Mouse (Mus musculus) natural killer cell, adult 2 months (primary cell): ENCODE results near the gene Bag5.

Experiments
- DNase-seq, 2 experiments: peaks; one replicate each; pipeline ENCODE4 v3.0.0; 2022; ENCODE audit warnings: low spot score in 2 of 2

Bag5 gene

GRCm38 (mm10) chr12:111713004-111713651 is at the start of gene Bag5, which contains the start of gene Apopt1:
Gene Bag5, minus strand, starts transcription at chr12:111713257.
Gene Apopt1, plus strand, starts transcription at chr12:111713261.
- peak; percentile 73 to 87 for DNase-seq

DNA sequence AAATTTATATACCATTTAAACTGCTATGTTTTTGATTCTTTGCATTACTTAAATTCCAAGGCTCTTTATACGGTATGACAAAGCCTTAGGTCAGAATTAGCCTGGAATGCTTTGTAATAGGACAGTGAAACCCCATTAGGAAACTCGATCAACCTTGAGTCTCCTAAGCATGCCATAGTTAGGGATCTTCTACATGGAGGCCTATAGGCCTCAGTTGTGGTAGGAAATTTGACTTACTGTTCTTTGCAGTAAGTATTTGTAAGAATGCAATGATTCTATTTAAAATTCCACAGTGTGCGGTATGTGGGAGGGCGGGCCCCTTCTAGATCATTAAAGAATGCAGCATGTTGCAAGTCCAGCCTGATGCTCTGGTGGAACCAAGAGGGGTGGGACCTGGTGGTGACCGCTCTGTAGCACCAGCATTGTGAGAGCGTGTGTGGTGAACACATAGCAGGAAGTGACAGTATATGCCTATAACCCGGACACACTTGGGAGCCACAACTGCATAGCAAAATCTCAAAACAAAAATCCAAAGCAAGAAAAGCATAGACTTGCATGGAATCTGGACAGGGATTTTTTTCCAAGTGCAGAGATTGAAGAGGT is 47.4 kb upstream of the Bag5 start:
- DNase-seq = peak in 1 of 2 experiments; percentile 17

DNA sequence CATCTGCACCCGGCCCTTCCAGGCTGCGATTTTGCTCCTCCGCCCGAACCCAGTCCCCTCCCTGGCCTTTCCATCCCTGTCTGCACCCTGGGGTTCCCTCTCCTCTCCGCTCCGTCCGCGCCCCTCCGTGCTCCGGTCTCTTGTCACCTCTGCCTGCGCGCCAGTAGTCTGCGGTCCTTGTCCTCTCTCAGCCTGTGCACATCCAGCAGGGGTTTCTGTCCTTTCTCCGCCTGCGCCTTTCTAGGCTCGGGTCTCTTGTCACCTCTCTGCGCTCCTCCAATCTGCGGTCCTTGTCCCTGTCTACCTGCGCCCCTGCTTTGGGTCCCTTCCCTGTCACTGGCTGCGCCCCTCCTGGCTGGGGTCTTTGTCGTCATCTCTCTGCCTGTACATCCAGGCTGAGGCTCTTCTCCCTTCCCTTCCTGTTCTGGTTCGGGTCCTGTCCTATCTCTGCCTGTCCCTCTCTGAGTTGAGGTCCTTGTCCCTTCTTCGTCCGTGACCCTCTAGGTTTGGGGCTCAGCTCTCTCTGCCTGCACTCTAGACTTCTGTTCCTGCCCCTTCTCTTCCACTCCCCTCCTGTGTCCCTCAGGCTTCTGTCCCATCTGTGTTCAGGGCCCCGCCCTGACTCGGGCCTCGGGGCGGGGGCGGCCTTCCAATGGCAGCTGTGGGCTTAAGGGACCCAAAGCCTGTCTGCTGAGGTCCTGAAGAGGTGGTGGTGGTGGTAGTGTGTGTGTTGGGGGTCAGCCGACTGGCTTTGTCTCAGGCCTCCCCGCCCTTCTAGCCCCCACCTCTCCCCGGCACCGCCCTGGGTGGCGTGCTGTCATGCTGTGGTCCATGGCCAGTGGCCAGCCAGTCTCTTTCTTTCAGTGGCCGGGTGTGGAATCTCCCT is 46.4 kb upstream of the Bag5 start:
- peak in 1 of 2 experiments; percentile 12 for DNase-seq

DNA sequence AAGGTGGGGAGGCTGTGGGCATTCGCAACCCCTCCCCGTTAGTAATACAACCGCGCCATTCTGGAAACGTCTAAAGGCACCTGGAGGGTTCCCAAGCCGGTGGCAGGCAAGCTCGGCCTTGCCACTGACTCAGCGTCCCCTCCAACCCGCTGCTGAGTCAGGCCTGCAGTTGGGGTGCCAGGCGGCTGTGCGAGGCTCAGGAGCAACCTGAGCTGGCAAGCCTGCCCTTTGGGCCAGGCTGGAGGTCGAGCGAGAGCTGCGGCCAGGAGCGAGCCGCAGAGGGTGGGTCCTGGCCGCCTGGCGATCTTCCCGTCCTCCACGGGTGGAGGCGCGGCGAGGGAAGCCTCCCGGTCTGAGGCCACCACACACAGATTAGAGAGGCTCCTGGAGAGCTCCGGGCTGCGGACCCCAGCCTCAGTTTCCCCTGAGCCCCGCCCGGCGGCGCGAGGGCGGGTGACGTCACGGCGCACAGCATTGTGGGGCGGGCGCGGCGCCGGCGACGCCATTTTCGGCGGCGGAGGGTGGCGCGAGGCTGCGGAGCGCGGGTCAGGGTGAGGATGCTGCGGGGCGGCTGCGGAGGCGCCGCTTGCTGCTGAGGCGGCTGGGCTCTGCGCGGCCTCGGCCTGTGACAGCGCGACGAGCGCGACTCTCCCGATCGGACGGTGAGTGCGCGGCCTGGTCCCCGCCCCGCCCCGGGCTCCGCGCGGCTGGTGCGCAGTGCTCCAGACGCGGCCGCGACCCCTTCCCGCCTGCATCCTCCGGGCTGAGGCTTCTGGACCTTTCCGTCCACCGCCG is 45.5 kb upstream of the Bag5 start, which contains the start of gene Klc1:
Klc1 (plus strand) TSS at position 469 of the 795 bp plus-strand sequence.
- DNase-seq = peak; percentile 53 to 63

DNA sequence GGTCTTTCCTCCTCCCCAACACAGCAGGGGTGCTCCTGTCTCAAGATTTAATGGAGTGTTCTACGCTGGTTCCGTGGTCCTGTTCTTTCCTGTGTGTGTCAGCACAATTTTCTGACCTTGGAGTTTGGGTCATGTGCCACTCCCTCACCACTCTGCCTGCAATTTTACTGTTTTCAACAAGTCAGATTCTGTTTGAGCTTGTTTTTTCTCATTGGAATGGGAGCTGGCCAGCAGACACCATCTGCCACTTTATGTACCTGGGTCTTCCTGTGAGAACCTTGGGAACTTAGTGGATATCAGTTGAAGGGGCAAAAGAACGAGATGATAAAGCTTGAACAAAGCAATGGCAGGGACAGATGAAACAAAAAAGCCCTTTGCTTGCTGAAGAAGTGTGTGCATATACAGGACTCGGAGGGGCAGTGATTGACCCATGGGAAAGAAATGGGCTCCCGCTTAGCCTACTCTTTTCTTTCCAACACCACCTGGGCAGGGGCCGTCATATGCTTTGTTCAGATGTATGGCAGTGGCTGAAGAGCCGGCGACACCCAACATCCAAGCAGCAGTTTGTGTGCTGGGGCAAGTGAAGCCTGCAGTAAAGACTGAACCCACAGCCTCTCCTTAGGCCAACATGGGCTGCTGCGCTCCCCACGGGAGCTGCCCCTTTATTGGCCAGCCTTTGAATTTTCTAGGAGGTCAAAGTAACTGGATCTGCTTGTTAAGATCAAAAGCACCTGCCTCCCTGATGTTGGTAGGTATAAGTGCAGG is 44.7 kb upstream of the Bag5 start:
- no peak for DNase-seq

- DNase-seq = no peak
Observed at GRCm38 (mm10) chr12:111756698-111757082, 43.6 kb upstream of the Bag5 start.

- DNase-seq = no peak
Observed at GRCm38 (mm10) chr12:111756082-111756697, 43.1 kb upstream of the Bag5 start.

GRCm38 (mm10) chr12:111755231-111755630 is 42.2 kb upstream of the Bag5 start:
- DNase-seq = no peak

- DNase-seq = no peak
Observed at GRCm38 (mm10) chr12:111754710-111755109, 41.7 kb upstream of the Bag5 start.

DNA sequence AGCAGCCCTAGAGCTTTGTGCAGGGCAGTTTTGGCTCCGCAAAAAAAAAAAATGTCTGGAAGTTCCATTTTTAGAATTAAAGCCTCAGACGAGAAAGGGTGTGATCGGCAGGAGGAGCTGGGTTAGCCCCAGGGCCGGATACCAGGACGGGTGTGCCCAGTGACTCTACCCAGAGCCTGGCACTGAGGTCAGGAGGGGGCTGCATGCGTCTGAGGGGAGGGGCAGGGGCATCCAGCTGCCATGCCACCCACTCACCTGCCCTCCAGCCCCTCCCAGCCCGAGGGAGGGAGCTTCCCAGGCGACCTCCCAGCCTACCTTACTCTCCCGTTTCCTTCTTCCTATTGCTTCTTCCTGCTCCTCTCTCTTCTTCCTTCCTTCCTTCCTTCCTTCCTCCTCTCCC is 40.3 kb upstream of the Bag5 start:
- DNase-seq = no peak

DNA sequence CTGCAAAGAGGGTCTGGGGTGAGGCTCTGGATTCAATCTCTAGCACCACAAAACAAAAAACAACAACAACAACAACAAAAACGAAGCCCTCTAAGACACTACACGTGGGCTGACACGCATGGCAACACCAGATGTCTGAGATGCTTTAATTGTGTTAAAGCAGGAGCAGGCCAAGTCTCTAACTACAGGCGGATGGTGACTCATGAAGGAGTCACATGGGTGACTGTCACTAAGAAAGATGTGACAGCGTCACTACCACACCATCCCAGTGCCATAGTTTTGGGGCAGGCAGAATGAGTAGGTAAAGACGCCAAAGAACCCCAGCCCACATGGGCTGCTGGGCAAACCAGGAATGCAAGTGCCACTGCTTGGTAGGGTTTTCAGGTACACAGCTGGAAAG is 39.4 kb upstream of the Bag5 start:
- no peak for DNase-seq

- no peak for DNase-seq
Observed at GRCm38 (mm10) chr12:111750739-111751138, 37.7 kb upstream of the Bag5 start.

- no peak for DNase-seq
Observed at GRCm38 (mm10) chr12:111747421-111747820, 34.4 kb upstream of the Bag5 start.

DNA sequence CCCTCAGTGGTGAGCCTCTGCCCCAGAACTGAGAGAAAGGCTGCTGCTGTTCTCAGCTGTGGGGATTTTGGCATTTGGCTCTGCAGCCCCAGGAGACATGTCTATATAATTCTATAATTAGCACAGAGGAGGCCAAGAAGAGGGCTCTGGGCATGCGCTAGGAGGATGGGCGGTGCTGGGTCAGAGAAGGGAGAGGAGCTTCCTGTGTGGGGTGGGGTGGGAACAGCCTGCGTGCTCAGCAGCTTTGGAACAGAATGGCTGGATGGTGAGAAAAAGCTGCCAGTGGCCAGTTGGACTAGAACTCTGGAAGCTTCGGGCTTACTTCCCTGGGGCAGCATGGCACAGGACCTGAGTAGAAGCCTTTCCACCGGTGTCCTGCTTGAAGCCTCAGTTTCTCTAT is 33.0 kb upstream of the Bag5 start:
- DNase-seq = peak in 1 of 2 experiments; percentile 39

DNA sequence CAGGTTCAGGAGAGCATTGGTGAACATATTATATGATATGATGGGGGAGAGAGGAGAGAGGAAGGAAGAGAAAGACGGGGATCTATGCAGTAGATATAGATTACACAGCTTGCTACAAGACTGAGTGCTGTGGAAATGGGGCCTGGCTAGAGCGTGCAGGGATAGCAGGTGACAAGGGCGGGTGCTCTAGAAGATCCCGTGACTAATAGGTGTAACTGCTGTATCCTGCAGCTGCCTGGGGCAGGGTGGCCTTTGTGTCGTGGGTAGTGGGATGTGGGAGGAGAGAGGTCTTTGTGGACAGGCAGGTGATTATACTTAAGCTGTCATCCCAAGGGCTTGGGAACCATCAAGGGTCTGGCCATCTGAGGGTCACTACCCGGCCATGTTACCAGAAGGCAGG is 32.2 kb upstream of the Bag5 start:
- DNase-seq = no peak

- peak in 1 of 2 experiments; percentile 58 for DNase-seq
Observed at GRCm38 (mm10) chr12:111743981-111744423, 30.9 kb upstream of the Bag5 start.

DNA sequence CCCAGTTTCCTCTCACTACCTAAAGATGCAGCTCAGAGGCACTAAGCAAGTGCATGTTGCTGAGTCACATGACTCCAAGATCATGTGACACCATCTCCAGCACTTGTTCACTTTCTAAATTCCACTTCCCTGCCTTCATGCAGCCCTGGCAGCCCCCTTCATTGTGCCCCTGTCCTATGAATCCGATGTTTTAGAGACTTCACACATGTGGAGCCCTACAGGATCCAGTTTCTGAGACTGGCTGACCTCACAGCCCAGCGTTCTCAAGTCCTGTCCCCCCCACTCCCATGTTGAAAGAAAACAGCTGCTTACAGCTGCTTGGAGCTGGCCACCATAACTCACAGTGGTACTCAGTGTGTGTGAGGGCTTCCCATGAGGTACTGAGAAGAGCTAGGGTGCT is 30.4 kb upstream of the Bag5 start:
- DNase-seq = no peak

DNA sequence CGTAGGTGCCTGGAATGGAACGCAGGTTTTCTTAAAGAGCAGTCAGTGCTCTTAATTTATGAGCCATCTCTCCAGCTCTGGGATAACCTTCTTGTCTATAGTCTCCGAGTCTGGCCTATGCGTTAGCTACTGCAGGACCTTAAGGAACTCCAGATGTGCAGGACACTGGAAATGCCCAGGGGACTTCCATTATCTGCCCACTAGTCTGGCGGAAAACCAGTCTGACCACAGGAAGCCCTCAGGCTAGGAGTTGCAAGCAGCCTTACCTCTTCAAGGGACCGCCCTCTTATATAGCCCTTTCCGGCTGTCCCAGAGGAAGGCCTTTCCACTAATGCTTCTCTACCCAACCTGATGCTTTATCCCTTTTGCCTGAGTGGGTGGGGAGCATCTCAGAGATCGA is 28.3 kb upstream of the Bag5 start:
- DNase-seq = no peak

GRCm38 (mm10) chr12:111738754-111739153 is 25.7 kb upstream of the Bag5 start:
- peak; percentile 24 to 61 for DNase-seq

DNA sequence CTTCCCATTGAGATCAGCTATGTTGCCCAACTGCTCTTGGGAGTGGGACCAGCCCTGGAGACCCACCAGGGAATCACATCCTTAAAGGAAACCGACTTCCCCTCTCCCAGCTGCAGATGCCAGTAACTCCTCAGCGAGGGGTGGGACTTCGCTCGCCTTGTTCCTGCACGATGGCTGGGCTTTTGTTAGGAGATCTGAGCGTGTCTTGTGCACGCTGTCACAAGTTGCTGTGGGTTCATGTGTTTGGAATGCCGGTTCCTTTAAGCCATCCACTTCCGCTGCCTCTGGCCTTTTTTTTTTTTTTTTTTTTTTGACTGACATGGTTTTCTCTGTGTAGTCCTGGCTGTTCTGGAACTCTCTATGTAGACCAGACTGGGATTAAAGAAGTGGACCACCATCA is 24.3 kb upstream of the Bag5 start:
- DNase-seq = no peak
